Mouse (Mus musculus) olfactory bulb, adult 2 months (tissue): ENCODE measurements around the gene Mms19.

Experiments used
- CTCF ChIP-seq: fragments of 200-500 bp; IDR thresholded peaks from 2 replicates; pipeline ENCODE4 v1.5.1; 2012; ENCODE audit warnings: low read depth, mild to moderate bottlenecking, low read length, moderate library complexity; ENCODE audit not compliant: insufficient read depth
- POLR2A ChIP-seq: fragments of 200-500 bp; IDR thresholded peaks from 2 replicates; pipeline ENCODE4 v1.6.1; 2012; ENCODE audit warnings: mild to moderate bottlenecking, low read depth, low read length, moderate library complexity; ENCODE audit not compliant: insufficient read depth

DNA sequence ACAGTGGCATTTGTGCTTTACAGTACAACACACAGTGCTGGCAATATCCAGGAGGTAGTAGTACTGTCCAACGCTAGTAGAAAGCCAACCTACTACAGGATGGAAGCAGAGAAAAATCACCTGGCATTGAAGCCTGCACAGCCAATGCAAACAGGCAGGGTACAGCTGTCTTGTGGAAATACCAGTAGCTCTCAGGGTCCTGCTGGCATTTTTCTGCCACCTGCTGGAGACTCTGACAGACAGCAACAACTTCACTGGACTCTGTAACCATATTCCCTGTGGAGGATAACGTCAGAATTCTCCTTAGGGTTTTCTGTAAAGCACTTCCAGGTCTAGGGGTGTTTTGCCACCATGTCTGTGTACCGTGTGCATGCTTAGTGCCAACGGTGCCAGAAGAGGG is 28.7 kb downstream of the Mms19 start:
- no peak for TF ChIP-seq POLR2A
- no peak for TF ChIP-seq CTCF
